Mouse (Mus musculus): ENCODE results near the gene Tstd2. TPM values are rescaled to one million over a fixed set of nuclear protein-coding genes. Genes with fewer than 3 reads are reported as not detected.

Gene Tstd2
- polyA plus RNA-seq, 1 experiment from 2014 or later = 25.3 TPM

DNA sequence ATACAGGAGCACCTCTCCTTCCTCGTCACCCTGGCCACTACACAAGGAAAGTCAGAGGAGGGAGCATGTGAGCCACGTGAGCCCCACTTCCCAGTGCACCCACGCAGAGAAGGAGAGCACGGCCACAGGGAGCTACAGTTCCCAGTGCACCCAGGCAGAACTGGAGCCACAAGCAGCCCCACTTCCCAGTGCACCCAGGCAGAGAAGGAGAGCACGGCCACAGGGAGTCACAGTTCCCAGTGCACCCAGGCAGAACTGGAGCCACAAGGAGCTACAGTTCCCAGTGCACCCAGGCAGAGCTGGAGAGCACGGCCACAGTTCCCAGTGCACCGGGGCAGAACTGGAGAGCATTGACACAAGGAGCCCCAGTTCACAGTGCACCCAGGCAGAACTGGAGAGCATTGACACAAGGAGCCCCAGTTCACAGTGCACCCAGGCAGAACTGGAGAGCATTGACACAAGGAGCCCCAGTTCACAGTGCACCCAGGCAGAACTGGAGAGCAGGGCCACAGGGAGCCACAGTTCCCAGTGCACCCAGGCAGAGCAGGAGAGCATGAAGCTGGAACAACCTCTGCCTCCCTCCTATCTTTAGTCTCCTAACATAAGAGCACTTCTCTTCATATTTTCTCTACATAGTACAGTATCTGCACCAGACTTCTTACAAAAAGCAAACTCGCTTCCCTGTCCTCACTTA, 9.0 kb downstream of the Tstd2 start:
- Histone ChIP-seq H3K27ac (ENCODE audit: low read length) (no peak overlapping the region), H3K36me3 (ENCODE audit: control insufficient read depth, insufficient read depth, low read length) (peaks cover 18% of the 10 kb centered on the region), H3K4me2 (ENCODE audit: low read depth, low read length) (no peak overlapping the region), H3K27me3 (replicated peaks; ENCODE audit: control insufficient read depth, insufficient read depth, low read length) (no peaks in the 10 kb centered on the region), H3K9ac (ENCODE audit: low read depth, low read length) (no peak overlapping the region), H3K9me3 (ENCODE audit: control insufficient read depth, low read length) (no peaks in the 10 kb centered on the region), H3K4me3 (ENCODE audit: low read length) (no peak overlapping the region), H3K4me1 (ENCODE audit: control insufficient read depth, insufficient read depth, low read length) (no peaks in the 10 kb centered on the region)
- no peak for ATAC-seq
- WGBS = 90% methylated on average over 8 of the region's 8 CpGs

DNA sequence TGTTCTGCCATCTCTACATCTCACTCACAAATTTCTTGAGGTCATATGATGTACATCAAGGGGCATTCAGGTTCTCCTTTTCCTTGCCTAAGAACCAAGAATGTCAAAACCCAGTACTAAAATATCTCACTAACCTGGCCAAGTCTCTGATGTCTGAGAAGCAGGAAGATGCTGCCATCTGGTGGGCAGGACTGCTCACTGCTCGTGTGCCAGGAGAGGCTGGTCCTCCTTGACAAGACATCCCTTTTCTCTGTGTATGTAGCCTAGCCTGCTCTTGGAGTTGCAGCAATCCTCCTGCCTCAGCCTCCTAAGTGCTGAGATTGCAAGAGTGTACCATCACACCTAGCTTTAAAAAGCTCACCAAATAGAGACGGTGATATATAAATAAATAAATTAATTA, 12.0 kb downstream of the Tstd2 start:
- Histone ChIP-seq H3K27ac (ENCODE audit: low read length) (no peak overlapping the region), H3K4me3 (ENCODE audit: low read length) (no peak overlapping the region), H3K9ac (ENCODE audit: low read depth, low read length) (no peak overlapping the region), H3K4me1 (ENCODE audit: control insufficient read depth, insufficient read depth, low read length) (no peaks in the 10 kb centered on the region), H3K27me3 (replicated peaks; ENCODE audit: control insufficient read depth, insufficient read depth, low read length) (no peaks in the 10 kb centered on the region), H3K36me3 (ENCODE audit: control insufficient read depth, insufficient read depth, low read length) (peaks cover 16% of the 10 kb centered on the region), H3K9me3 (ENCODE audit: control insufficient read depth, low read length) (no peaks in the 10 kb centered on the region), H3K4me2 (ENCODE audit: low read depth, low read length) (no peak overlapping the region)
- no peak for ATAC-seq
- 41% methylated on average over 2 of the region's 2 CpGs for WGBS

DNA sequence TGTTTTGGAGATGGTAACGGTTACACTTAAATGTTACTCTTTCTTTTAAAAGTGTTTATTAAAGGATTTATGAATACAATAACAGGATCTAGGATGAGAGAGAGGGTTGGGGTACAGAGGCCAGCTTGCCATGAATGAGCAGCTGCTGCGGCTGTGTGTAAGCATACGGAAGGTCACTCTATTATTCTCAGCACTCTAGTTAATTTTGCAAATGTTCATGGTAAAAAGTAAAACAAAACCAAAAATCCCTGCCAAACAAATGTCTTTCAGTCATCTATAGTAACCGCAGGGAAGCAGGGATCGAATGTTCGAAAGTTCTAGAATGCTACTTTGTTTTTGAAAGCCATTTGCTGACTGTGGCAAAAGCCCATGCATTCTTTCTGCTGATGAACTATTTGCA, 15.1 kb downstream of the Tstd2 start:
- peaks cover 19% of the 10 kb centered on the region for H3K36me3 ChIP-seq (ENCODE audit: control insufficient read depth, insufficient read depth, low read length)
- no peak for ATAC-seq
- no peaks in the 10 kb centered on the region for H3K27me3 ChIP-seq (replicated peaks; ENCODE audit: control insufficient read depth, insufficient read depth, low read length)
- no peak overlapping the region for H3K27ac ChIP-seq (ENCODE audit: low read length)
- no peak overlapping the region for H3K4me3 ChIP-seq (ENCODE audit: low read length)
- no peak overlapping the region for H3K4me2 ChIP-seq (ENCODE audit: low read depth, low read length)
- H3K9me3 ChIP-seq (ENCODE audit: control insufficient read depth, low read length) = no peaks in the 10 kb centered on the region
- WGBS = 84% methylated on average over 6 of the region's 6 CpGs
- no peak overlapping the region for H3K9ac ChIP-seq (ENCODE audit: low read depth, low read length)
- H3K4me1 ChIP-seq (ENCODE audit: control insufficient read depth, insufficient read depth, low read length) = no peaks in the 10 kb centered on the region

DNA sequence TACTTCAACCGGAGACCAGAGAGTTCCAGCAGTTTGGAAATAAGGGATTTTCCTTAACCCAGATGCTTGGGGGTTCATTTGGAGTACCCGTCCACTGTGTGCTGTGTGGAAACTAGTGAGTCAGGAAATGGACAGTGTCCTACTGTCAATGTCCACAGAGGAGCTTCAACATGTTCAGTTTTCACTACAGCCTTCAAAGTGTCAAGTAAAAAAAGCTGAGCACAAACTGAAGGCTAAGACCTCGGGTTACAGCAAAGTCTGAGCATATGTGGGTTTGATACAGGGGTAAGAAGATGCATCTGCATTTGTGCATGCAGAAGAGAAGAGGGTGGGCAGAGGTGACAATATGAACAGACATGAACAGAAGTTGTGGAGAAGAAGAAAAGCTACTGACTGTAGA, 17.7 kb downstream of the Tstd2 start:
- Histone ChIP-seq H3K27me3 (replicated peaks; ENCODE audit: control insufficient read depth, insufficient read depth, low read length) (no peaks in the 10 kb centered on the region), H3K9me3 (ENCODE audit: control insufficient read depth, low read length) (no peaks in the 10 kb centered on the region), H3K4me2 (ENCODE audit: low read depth, low read length) (no peak overlapping the region), H3K4me3 (ENCODE audit: low read length) (no peak overlapping the region), H3K9ac (ENCODE audit: low read depth, low read length) (no peak overlapping the region), H3K27ac (ENCODE audit: low read length) (no peak overlapping the region), H3K36me3 (ENCODE audit: control insufficient read depth, insufficient read depth, low read length) (peaks cover 24% of the 10 kb centered on the region), H3K4me1 (ENCODE audit: control insufficient read depth, insufficient read depth, low read length) (no peaks in the 10 kb centered on the region)
- ATAC-seq = no peak
- WGBS = 84% methylated on average over 3 of the region's 3 CpGs

DNA sequence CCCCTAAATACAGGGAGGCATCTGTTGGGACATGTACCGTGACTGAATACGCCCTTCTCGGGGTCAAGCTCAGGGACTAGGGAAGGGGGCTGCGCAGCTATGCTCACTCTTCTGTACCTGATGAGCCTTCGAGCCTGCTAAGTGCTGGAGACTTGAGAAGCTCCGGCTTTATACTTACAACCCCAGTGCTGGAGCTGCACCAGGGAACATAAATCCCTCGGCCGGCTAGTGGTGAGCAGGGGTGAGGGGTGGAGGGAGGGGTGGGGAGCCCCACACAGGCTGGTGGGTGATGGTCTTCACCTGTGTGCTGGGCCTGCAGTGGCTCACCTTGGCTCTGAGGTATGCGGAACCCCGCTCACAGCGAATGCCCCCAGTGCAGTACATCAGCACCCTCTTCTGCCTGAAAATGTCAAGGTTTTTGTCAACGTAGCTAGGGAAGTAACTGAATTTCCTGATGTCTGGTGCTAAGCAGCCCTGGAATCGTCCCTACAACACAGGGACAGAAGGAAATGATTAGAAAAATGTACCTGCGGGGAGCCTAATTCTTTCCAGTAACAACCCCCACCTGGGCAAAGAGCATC, 18.9 kb downstream of the Tstd2 start:
- Histone ChIP-seq H3K9ac (ENCODE audit: low read depth, low read length) (no peak overlapping the region), H3K27me3 (replicated peaks; ENCODE audit: control insufficient read depth, insufficient read depth, low read length) (no peaks in the 10 kb centered on the region), H3K9me3 (ENCODE audit: control insufficient read depth, low read length) (no peaks in the 10 kb centered on the region), H3K36me3 (ENCODE audit: control insufficient read depth, insufficient read depth, low read length) (peaks cover 23% of the 10 kb centered on the region), H3K27ac (ENCODE audit: low read length) (no peak overlapping the region), H3K4me2 (ENCODE audit: low read depth, low read length) (no peak overlapping the region), H3K4me1 (ENCODE audit: control insufficient read depth, insufficient read depth, low read length) (no peaks in the 10 kb centered on the region), H3K4me3 (ENCODE audit: low read length) (no peak overlapping the region)
- no peak for ATAC-seq
- 91% methylated on average over 14 of the region's 14 CpGs for WGBS

DNA sequence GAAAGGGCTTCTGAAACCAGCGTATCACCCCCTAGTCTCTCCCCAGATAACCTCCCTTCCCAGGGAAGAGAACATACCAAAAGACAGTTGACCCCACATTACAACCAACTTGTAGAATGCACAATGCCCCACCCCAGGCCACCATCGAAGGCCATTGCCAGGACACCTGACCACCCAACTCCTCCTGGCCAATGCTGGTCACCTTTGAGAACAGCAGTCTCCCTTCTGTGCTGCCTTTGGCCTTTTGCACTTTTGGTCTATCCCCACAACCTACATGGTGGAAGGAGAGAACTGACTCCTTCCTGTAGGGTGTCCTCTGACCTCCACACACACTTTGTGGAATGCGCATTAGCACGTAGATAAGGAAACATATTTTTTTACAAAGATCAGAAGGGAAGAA, 21.0 kb downstream of the Tstd2 start:
- ATAC-seq = no peak
- Histone ChIP-seq H3K9me3 (ENCODE audit: control insufficient read depth, low read length) (no peaks in the 10 kb centered on the region), H3K4me2 (ENCODE audit: low read depth, low read length) (no peak overlapping the region), H3K36me3 (ENCODE audit: control insufficient read depth, insufficient read depth, low read length) (peaks cover 18% of the 10 kb centered on the region; the same call in 1 of the 2 replicates), H3K4me3 (ENCODE audit: low read length) (no peak overlapping the region), H3K27ac (ENCODE audit: low read length) (no peak overlapping the region), H3K9ac (ENCODE audit: low read depth, low read length) (no peak overlapping the region), H3K4me1 (ENCODE audit: control insufficient read depth, insufficient read depth, low read length) (no peaks in the 10 kb centered on the region), H3K27me3 (replicated peaks; ENCODE audit: control insufficient read depth, insufficient read depth, low read length) (no peaks in the 10 kb centered on the region)
- WGBS = 99% methylated on average over 4 of the region's 4 CpGs

DNA sequence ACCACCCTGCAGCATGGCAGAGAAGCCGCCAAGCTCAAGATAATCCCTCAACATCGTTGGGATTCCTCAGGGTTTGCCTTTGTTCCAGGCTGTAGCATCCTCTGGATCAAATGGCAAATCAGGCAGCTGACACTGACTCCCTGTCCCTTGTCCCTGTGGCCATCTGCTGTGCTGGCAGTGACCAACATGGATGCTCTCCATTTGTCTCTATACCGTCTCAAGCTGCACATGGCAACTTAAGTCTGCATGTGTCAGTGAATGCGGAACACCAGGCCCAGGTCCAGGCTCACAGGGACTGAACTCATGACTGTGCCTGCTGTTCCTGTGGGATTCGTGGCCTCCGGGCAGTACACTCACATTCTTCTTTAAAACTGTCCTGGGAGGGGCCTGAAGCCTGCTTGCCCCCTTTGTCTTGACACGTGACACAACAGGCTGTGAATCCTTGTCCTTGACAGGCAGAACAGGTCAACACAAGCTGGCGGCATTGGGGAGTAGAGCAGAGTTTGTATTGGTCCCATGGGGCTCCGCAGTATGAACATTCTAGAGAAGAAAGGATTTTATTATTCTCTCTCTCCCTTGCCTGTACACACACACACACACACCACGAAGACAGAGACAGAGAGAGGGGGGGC, 21.8 kb downstream of the Tstd2 start:
- H3K9me3 ChIP-seq (ENCODE audit: control insufficient read depth, low read length) = no peaks in the 10 kb centered on the region
- 80% methylated on average over 10 of the region's 10 CpGs for WGBS
- H3K9ac ChIP-seq (ENCODE audit: low read depth, low read length) = no peak overlapping the region
- H3K27me3 ChIP-seq (replicated peaks; ENCODE audit: control insufficient read depth, insufficient read depth, low read length) = no peaks in the 10 kb centered on the region
- ATAC-seq = no peak
- H3K27ac ChIP-seq (ENCODE audit: low read length) = no peak overlapping the region
- H3K36me3 ChIP-seq (ENCODE audit: control insufficient read depth, insufficient read depth, low read length) = peaks cover 18% of the 10 kb centered on the region; the same call in 1 of the 2 replicates
- H3K4me1 ChIP-seq (ENCODE audit: control insufficient read depth, insufficient read depth, low read length) = no peaks in the 10 kb centered on the region
- H3K4me3 ChIP-seq (ENCODE audit: low read length) = no peak overlapping the region
- no peak overlapping the region for H3K4me2 ChIP-seq (ENCODE audit: low read depth, low read length)

DNA sequence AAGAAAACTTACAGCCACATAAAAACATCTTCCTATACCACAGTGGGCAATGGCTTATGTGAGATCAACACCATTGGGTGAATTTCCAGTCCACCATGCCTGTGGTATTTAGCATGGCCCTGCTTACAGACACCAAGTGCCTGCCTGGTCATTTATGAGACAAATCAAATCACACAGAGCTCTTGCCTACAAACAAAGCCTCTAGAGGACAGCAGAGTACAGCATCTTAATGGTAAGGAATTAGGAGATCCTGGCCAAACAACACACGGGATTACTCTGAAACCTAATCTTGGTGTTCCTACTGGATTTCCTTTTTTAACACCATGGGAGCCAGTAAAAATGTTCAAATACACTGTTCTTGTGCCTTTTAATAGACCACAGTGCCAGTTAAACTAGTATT, 23.2 kb downstream of the Tstd2 start:
- Histone ChIP-seq H3K27me3 (replicated peaks; ENCODE audit: control insufficient read depth, insufficient read depth, low read length) (no peaks in the 10 kb centered on the region), H3K27ac (ENCODE audit: low read length) (no peak overlapping the region), H3K9ac (ENCODE audit: low read depth, low read length) (no peak overlapping the region), H3K4me1 (ENCODE audit: control insufficient read depth, insufficient read depth, low read length) (no peaks in the 10 kb centered on the region), H3K36me3 (ENCODE audit: control insufficient read depth, insufficient read depth, low read length) (peaks cover 18% of the 10 kb centered on the region; the same call in 1 of the 2 replicates), H3K9me3 (ENCODE audit: control insufficient read depth, low read length) (no peaks in the 10 kb centered on the region), H3K4me2 (ENCODE audit: low read depth, low read length) (no peak overlapping the region), H3K4me3 (ENCODE audit: low read length) (no peak overlapping the region)
- no peak for ATAC-seq
- WGBS = 70% methylated on average over 1 of the region's 1 CpGs

DNA sequence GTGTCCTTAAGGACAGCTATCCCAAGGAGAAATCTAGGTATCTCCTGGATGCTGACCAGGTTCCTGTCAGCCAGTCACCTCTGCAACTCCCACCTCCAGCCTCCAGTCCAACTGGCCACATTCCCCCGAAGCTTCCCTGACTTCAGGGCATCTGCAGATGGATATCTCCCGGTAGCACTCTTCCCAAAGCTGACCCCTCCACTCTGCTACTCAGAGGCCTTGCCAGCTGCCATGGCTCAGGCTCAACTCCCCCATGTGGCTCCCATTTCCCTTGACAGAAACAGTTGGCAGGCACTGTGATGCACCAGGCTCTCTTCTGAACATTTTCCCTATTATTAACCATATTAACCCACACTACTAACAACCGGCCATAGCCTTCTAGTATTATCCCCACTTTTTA, 27.1 kb downstream of the Tstd2 start:
- 41% methylated on average over 3 of the region's 3 CpGs for WGBS
- ATAC-seq = no peak
- Histone ChIP-seq H3K36me3 (ENCODE audit: control insufficient read depth, insufficient read depth, low read length) (no peaks in the 10 kb centered on the region), H3K9me3 (ENCODE audit: control insufficient read depth, low read length) (no peaks in the 10 kb centered on the region), H3K4me2 (ENCODE audit: low read depth, low read length) (no peak overlapping the region), H3K4me3 (ENCODE audit: low read length) (no peak overlapping the region), H3K9ac (ENCODE audit: low read depth, low read length) (no peak overlapping the region), H3K4me1 (ENCODE audit: control insufficient read depth, insufficient read depth, low read length) (no peaks in the 10 kb centered on the region), H3K27me3 (replicated peaks; ENCODE audit: control insufficient read depth, insufficient read depth, low read length) (no peaks in the 10 kb centered on the region), H3K27ac (ENCODE audit: low read length) (no peak overlapping the region)
